Mouse (Mus musculus) heart, postnatal 0 days (tissue): Measurements from ENCODE around the gene Zbtb42.

Experiments used
- CTCF ChIP-seq: IDR thresholded peaks from 2 replicates; pipeline ENCODE4 v1.5.1; 2016; ENCODE audit warnings: antibody characterized with exemption, control low read depth, low read depth
- EP300 ChIP-seq: IDR thresholded peaks from 2 replicates; pipeline ENCODE4 v1.6.1; 2016; ENCODE audit warnings: antibody characterized with exemption, low read depth

DNA sequence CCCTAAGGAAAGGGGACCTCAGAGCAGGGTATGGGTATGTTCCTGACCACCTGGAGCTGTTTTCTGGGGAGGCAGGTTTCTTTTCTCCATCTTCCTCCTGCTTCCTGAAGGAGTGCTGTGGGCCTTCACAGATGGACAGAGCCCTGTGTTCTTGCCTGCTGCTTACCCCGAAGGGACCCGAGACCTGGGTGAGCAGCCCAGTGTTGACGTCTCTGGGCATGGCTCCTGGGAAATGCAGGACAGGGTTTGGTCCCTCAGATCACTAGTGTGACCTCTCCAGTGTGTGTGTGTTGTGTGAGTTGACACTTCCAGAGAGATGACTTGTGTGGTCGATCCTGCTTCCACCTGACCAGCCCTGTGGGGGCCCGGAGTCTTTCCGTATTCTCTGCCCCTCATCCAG lies 44.8 kb downstream of the Zbtb42 start:
- TF ChIP-seq CTCF = no peak
- TF ChIP-seq EP300 = no peak
